Mouse (Mus musculus) hematopoietic stem cell, adult 5-6 weeks (primary cell): ENCODE measurements around the gene Rab43. TPM values are rescaled to one million over a fixed set of nuclear protein-coding genes. Genes with fewer than 3 reads are reported as not detected.

Source experiments
- ATAC-seq, 2 experiments: fragments of 125-278 bp in 1 of 2; replicated peaks in 1 of 2; 2 replicates each; pipeline ENCODE4 v1.8.0; 2016 to 2017; ENCODE audit warnings: inconsistent platforms in 2 of 2, mild to moderate bottlenecking in 2 of 2, moderate number of reproducible peaks in 2 of 2, low read depth in 1 of 2, moderate TSS enrichment in 1 of 2; ENCODE audit not compliant: low FRiP score in 2 of 2, poor library complexity in 2 of 2, severe bottlenecking in 2 of 2, insufficient read depth in 1 of 2, low TSS enrichment in 1 of 2
- total RNA-seq: library from RNA; stranded (forward); fragments of 172-1452, 232-1000 nt; gene quantifications from 2 replicates; pipeline ENCODE4 v1.2.3, GENCODE M21; 2017

The Rab43 gene
- total RNA-seq, 1 experiment from 2014 or later = 17.5 TPM

GRCm38 (mm10) chr6:87810713-87811669 is 973 bp downstream of the Rab43 start:
- ATAC-seq = peak; percentile 16 to 20; a peak in 2 of 4 replicates

GRCm38 (mm10) chr6:87810311-87810710 is 1.7 kb downstream of the Rab43 start:
- no peak for ATAC-seq

- ATAC-seq = no peak
Observed at GRCm38 (mm10) chr6:87809651-87810161, 2.3 kb downstream of the Rab43 start.

GRCm38 (mm10) chr6:87809144-87809543 is 2.8 kb downstream of the Rab43 start:
- ATAC-seq = no peak

GRCm38 (mm10) chr6:87808521-87808920 is 3.4 kb downstream of the Rab43 start:
- ATAC-seq = no peak

- ATAC-seq = no peak
Observed at GRCm38 (mm10) chr6:87807735-87808440, 4.1 kb downstream of the Rab43 start.

- ATAC-seq = no peak
Observed at GRCm38 (mm10) chr6:87806857-87807256, 5.1 kb downstream of the Rab43 start.

- peak; percentile 55 to 66 for ATAC-seq
Observed at GRCm38 (mm10) chr6:87806028-87806427, 5.9 kb downstream of the Rab43 start.

GRCm38 (mm10) chr6:87805448-87805847 is 6.5 kb downstream of the Rab43 start:
- ATAC-seq = no peak

- ATAC-seq = no peak
Observed at GRCm38 (mm10) chr6:87804886-87805285, 7.1 kb downstream of the Rab43 start.

- ATAC-seq = no peak
Observed at GRCm38 (mm10) chr6:87804036-87804435, 7.9 kb downstream of the Rab43 start.

GRCm38 (mm10) chr6:87802462-87802861 is 9.5 kb downstream of the Rab43 start:
- ATAC-seq = no peak

GRCm38 (mm10) chr6:87799576-87799975 is 12.4 kb downstream of the Rab43 start:
- ATAC-seq = no peak

GRCm38 (mm10) chr6:87797321-87797720 is 14.6 kb downstream of the Rab43 start:
- no peak for ATAC-seq

- no peak for ATAC-seq
Observed at GRCm38 (mm10) chr6:87796251-87796880, 15.6 kb downstream of the Rab43 start.

- no peak for ATAC-seq
Observed at GRCm38 (mm10) chr6:87795385-87796150, 16.4 kb downstream of the Rab43 start.
